Mouse (Mus musculus) CD4-positive, CD25-positive, alpha-beta regulatory T cell, adult 4 months (primary cell): ENCODE data around the gene Prlr. TPM values are rescaled to one million over a fixed set of nuclear protein-coding genes. Genes with fewer than 3 reads are reported as not detected.

ENCODE experiments used
- ATAC-seq: one replicate; pipeline ENCODE4 v1.8.0; 2017
- polyA plus RNA-seq, 2 experiments: library from polyadenylated mRNA; unstranded; fragments of 100-300 nt; shearing (Covaris generic); gene quantifications; one replicate each; pipeline ENCODE4 v1.2.1; 2017

Prlr gene
- under 1 TPM; 0.10 to 0.38 TPM for polyA plus RNA-seq

DNA sequence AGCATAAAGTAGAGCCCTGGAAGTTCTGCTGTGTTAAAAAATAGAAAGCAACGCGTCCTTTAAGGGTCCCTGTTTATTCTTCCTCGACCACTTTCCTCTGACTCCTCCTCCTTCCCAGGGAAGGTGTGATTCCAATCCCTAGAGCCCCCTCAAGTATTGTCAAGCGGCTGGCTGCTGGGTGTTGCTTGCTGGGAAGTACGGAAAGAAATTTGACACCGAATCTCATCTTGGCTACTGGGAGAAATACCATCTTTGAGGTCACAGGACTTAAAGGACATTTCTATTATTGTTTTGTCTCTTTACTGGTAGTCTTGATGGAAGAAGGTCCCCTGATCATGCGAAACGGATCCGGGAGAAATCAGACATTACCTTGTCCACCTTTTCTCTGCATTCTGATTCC lies at the start of gene Prlr:
Gene Prlr (plus strand): TSS at position 156 of the 400 bp plus-strand sequence.
- ATAC-seq = no peak

DNA sequence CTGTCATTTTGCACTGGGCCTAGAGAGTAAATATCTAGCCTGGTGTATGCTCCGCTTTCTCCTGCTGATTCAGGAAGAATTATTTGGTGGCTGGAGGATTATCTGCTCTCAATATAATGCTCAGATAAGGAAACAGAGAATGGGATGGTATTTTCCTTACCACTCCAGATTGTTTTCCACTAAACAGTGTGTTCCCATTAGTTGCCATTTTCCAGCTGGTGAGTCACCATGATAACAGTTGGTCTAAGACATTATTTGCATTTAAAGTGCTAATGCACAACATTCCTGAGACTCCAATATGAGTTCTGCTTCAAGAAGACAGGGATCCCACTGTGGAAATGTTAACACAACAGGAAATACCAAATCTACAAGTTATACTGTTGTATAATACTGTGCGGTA lies 43.3 kb upstream of the Prlr start:
- ATAC-seq = no peak

DNA sequence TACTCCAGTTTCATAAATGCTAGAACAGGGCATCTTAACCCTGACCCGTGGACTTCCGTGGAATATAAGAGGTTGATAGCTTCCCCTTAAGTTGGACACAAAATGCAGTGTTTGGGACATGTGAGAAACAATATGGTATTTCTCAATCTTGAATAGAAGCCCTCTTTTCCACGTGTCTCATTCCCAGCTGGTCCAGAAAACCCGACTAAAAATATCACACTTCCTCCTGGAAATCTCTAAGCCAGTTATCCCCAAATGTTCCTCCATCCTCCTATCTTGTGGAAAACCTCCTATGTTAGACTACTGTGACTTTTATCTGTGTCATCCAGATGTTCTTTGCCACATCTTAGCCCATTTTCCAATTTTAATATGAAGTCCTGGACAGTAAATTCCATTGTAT lies 42.1 kb upstream of the Prlr start:
- ATAC-seq = no peak

DNA sequence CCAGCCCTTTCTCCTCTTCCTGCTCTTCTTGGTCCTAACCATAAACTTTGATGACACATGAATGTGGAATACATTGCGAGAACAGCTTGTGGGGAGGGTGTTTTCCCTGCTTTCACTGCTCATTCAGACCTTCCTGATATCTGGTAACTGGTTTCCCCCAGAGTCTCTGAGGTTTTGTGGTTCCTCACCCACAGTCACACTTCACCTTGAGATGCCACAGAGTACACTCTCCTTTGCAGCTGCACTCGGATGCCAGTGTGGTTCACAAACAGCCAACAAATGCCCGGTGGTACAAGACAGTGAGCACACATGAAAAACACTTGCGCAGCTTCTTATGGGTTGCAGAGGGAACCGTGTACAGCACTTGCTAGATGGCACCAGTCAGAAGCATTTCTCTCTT lies 32.5 kb upstream of the Prlr start:
- ATAC-seq = peak; percentile 41

DNA sequence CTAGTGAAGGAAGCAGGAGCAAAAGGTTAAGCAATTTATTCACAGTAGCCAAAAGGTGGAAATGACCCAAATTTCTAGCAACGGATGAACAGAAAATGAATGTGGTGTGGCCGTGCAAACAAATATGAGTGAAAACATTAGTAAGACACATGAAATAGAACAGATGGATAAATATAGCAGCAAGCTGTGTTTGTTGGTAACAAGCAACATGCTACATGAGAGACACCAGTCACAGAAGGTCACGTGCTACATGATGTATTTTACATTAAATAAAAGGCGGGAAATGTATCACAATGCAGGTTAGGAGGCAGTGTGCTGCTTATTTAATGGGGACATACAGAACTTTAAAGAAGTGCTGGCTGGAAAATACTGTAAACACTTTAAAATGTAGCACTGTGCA lies 28.8 kb upstream of the Prlr start:
- no peak for ATAC-seq

DNA sequence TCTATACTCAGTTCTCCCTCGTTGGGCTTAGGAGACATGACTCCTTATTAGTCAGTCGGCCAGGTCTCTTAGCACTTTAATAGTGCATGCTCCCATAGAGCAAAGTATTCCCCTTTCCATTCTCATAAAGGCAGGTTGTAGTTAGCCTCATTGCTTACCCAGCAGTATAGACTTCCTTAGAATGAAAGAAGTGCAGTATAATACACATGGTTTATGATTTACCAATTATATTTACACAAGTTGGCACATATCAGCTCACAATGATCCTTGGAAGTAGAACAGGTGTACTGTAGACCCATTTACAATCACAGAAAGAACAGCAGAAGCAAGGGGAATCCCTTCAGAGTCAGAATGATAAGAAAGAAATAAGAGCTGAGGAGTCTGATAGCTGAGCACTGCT lies 16.4 kb upstream of the Prlr start:
- ATAC-seq = no peak

DNA sequence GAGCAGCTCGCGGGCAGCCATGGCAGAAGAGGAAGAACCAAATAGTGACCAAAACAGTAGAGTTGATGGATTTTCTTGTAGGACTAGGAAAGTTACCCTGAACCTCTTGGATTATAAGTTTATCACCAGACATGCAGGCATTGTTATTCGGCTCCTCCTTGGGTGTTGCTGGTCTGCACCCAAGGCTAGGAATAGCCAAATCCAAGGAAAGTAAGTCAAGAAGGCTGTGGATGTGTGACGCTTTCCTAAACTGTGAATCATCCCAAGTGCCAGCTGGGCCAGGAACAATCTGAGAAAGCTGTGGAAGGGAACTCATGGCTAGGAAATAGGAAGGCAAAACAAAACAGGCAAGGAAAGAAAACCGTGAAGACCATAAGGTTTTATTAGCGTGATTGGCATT lies 2.0 kb upstream of the Prlr start:
- ATAC-seq = no peak

DNA sequence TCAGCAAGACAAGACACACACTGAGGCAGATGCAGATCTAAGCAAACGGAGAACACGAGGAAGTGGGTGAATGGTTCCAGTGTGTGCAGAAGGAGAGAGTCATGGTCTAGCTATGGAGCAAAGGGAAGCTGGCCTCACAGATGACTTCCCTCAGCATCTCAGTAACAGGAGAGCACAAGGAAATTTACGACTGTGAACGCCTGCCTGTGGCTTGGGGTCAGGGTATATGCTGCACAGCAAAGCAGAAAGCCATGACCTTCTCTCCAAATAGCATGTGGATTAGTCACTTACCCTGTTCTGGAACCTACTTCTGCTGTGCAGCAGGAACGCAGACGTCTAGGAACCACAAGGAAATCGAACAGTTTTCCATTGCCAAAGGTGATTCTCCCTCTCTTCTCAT lies 1.4 kb upstream of the Prlr start:
- no peak for ATAC-seq

DNA sequence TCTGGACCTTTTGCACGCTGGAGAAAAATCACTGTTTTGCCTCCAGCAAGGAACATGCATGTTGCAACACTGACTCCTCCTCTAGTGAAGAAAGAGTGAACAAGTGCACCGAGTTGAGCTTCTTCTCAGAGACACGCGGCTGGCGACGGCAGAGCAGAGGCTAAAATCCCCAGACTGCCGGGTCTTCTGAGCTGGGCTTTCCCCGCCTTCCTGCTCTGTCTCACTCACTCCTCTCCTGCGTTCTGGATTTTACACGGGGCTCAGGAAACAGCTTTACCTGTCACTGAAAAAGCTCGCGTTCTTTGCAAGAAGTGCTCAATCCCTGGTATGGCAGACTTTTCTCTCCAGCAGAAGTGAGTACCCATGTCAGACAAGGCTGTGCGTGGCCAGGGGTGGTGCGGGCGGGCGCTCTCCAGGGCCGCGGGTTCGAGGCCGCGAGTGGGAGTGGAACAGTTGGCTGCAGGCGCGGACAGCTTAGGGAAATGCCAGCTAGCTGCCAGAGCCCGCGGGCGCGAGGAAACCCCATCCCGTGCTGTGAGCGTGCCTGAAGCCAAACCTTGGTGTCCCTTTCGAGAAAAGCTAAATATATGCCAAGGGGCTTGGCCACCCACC lies 587 bp downstream of the Prlr start:
- peak; percentile 37 for ATAC-seq

DNA sequence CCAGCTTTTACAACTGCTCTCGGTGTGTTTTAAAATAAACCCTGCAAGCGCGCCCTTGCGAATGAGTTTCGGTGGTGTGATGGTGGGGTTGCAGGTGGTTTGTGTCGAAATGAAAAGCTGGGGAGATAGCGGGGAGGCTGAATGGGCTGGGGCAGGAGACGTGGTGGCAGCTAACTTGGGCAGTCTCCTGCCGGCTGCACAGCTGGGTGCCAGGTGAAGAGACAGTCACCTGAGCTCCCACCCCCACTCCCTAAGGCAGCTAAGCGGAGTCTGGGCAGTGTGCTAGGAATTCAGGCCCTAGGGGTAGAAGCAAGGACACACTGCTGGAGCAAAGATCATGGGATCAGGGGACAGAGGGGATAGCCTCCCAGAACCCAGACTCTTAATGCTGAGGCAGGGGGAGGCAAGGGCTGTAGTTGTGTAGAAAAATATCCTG lies 1.1 kb downstream of the Prlr start:
- peak; percentile 23 for ATAC-seq

DNA sequence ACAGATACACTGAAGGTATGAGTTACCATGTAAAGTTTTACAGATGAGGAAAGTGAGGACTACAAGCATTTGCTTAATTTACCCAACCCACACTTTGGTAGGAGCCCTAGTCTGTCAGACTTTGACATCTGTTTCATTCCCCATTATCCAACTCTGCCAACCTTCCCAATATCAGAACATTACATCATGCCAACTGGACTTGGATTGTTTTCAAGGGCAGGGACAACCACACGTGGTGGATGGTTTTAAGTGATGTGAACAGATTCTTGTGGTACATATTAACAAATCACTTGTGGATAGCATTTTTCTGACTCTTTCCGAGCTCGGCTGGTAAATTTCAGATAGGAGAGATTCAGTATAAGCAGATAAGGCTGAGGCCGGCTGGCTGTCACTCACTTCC lies 3.7 kb downstream of the Prlr start:
- no peak for ATAC-seq

DNA sequence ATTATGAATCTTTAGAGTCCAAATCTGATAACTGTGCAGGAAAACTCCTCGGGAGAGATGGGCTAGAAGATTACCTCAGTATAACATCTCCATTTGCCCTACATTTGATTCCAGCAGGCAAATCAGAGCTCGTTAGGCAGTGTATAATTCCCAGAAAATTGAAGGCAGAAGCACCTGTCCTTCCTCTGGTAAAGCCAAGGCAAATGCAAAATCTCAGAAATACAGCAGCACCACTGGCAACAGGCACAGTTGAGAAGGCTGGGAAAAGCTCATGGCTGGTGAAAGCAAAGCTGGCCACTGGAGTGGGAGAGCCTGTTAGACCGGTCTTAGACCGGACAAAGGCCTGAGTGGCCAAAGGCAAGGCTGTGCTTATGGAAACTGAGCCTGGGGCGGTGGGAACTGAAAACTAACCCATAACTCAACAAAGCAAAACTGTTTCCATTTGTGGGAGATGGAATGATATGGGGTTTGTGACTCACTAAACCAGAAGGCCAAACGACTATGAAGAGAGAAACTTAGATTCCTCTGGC lies 15.1 kb downstream of the Prlr start:
- ATAC-seq = no peak

DNA sequence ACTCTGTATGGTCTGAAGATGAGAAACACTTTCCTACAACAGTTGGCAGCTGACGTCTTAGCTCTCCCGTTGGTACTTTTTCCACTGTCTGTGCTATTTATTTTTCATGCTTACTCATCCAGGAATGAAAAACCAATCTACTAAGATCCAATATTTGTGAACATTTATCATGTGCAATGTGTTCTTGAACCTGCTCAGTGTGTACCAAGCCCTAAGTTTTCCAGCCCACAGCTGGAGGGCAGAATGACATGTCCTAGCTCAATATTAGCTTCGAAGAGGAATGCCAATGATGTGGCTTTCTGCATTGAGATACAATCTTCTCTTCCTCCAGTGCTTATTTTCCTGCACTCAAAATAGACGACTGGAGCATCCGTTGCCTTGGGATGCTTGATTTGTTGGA lies 24.0 kb downstream of the Prlr start:
- no peak for ATAC-seq

DNA sequence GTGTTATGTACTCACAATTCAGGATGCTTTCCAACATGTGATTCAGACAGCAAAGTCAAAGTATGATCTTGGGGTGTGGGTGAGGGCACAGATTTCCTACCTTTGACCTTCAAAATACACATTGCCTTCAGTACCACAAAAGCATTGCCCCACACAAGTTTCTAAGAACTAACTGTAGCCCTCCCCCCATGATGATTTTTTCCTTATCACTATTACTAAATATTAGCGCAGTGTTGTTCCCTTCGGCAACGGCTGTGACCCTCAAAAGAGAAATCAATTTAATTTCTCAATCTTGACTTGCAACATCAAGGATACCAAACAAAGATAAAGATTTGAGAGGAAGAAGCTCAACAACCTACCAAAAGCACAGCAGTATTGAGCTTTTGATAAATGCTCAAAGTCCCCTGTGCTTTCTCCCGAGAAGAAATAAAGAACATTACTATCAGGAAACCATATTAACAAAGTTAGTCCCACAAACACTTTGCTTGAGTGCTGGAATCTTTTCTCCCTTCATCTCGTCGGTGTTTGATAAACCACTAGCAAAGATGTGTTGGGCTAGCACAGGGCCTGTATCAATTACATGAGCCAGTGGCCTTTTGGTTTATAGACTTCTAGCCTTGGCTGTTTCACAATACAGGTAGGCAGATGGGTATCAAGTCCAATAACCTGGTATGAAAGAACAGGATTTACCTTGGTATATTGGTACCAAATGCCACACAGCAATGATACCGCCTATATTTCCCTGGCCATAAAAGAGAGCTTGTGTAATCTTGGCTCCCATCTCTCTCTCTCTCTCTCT lies 25.7 kb downstream of the Prlr start:
- no peak for ATAC-seq

DNA sequence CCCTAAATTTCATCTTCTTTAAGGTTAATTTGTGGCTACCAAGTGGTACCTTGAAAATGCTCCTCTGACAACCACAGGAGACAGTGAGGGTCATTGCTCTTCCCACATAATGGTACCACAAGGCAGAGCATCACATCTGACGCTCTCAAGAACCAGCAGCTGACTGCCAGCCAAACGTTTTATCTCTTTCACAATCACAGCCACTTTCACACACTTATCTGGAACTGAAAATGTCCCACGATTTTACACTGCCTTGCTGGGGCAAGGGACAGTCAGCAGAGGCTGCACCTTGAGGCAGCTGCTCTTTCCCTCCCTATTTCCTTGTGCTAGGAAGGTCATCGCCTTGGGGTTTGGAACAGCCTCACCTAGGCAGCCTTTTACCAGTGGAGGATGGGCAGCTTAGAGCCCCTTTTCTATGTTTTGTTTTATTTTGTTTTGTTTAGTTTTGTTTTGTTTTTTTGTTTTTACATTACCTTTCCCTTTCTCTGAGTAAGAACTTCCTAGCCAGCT lies 33.3 kb downstream of the Prlr start:
- no peak for ATAC-seq

DNA sequence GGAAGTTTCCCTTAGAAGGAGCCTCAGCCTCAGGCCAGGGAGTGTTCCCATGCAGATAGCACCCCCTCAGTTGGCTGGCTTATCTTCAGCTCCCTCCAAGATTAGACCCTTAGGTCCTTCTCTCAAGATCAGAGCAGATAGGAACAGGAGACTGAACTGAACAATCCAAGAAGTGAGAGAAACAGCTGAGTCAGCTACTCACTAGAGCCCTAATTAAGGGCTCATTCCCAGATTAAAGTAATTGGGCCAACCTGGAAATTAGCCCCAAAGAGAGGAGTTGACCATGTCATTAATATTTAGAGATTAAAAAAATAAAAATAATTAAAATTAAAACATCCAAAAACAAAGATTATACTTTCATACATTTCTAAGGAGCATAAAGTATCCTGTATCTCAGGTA lies 35.0 kb downstream of the Prlr start:
- ATAC-seq = no peak

DNA sequence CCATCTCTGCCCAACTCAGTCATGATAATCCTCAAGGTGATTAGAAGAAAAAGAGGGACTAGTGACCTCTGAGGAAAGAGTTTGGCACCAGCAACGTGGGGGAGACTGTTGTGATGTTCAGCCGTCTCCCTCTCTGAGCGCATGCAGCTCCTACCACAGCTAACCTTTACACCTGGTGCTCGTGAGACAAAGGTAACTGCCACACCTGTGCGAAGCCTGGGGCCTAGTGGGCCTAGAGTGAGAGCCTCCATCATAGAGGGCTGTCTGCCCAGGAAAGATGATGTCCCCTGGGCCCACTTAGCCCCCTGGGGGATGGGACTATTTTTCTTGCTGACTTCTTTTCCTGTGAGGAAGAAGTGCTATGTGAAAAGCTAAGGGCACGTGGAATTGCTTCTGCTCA lies 36.2 kb downstream of the Prlr start:
- ATAC-seq = no peak

DNA sequence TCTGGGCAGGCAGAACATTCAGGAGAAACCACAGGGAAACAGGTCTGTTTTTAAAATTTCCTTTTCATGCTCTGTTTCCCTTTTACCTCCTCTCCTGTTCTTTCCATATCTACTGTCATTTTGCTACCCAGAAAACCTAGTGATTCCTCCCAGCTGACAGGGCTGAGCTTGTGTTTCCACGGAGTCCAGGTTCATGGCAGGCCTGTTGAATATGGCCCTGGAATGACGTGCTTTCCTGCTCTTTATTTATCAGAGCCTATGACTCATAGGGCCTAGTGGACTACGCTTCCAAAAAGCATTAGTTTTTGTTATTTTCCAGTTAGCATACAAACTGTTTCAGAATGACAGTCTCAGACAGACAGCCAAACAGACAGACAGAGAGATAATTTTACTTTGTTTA lies 36.7 kb downstream of the Prlr start:
- ATAC-seq = no peak

DNA sequence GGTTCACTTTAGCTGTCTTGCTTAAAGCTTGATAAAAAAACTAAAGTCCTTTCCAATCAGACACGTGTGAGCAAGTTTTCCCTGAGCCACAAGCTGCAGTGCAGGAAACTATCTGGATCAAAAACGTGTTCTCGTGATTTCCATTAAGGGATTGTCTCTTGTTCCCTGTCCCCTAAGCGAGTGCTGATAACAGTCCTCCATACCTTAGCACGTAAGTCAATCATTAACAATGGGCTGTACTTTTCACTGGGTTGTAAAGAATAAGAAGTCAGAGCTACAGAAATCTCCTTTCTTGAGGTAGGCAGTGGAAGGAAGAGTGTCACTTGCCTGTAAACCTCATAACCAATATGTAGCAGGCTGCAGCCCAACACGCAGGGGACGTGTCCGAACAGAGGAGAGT lies 38.7 kb downstream of the Prlr start:
- no peak for ATAC-seq

DNA sequence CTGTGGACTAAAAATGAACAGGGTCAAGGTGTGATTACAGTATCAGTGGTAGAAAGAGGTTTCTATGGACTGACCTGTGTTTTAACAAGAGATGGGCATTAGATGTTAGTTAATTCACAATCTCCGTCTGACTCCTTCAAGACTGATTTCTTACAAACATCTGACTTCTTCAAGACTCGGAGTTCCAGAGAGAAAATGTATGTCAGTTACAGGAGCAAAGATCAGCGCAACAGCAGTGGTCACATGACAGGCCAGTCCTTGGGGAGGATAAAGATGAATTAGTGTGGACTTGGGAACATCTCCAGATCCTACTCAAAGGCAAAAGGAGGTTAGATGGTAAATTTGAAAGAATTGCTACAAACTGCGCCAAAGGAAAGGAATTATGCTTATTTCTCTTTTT lies 39.2 kb downstream of the Prlr start:
- no peak for ATAC-seq

DNA sequence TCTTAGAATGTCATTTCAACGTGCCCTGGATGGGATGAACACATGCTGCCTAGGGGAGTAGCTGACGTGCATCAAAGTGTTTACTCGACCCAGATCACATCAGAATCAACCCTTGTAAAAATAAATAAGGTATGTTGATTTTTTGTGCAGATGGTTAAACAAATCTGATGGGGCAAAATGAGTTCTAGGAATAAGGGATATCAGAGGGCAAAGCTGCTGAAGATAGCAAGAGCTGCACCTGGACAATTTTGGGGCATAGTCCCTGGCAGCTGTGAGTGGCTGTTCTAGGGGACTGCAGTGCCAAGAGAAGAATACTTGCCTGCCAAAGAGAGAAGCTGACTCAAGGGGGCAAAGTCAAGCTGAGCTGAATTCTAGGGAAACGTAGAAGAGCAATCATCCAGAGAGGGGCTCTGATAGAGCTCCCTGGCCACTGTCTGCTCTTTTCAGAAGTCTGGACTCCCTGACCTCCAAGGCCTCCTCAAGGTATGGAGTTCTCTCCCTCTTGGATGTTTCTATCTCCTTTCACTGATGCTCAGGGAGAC lies 46.6 kb downstream of the Prlr start:
- ATAC-seq = no peak

DNA sequence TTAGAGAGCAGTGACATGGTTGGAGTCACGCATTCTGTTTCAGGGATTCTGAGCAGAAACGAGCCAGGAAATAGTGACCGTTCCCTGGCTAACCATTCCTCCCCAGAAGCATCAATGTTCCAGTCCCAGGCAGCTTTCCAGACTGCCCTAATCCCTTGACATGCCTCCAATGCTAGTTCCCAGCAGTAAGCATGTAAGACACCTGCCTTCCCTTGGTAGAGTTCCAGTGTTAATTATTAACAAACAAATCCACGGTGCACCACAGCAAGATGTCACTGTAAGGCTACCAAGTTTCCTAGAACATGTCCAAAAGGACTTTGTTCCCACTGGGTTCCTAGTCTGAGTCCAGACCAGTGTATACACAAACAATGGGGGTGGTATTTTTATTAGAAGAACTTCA lies 48.7 kb downstream of the Prlr start:
- no peak for ATAC-seq

DNA sequence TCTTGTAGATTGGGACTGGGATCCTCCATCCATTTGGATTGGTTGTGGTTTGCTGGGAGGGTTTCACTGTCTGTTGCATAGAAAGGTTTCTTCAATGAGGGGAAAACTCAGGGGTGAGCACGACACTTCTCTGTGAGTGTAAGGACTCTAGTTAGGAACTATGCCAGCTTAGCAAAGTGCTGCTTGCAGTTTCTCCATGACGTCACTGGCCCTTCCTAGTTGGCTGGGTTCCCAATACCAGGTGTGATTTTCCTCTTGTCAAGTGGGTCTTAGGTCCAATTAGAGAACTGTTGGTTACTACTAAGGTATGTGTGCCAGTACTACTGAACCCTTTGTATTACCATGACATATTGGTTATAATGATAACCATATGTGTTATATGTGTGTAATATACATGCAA lies 51.6 kb downstream of the Prlr start:
- ATAC-seq = no peak

DNA sequence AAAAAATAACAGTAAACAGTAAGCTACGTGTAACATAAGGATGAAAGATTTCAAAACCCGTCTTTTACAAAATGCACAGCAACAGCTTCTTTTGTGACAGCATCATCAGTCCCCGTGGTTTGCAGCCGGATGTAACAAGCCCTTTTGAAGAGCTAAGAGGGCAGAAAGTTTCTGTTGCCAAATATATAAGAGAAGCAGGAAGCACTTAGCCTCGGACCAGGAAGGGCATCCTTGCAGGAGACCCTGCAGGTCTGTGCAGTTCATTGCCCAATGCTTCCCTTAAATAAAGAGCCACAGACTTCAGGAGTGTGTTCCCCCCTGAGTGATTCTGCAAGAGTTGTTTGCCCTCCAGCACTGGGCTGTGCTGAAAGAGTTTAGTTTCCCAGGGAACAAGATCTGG lies 58.9 kb downstream of the Prlr start:
- peak; percentile 84 for ATAC-seq
